In genomic region chr11:116445596-116446307, GRCm38 (mm10) we compare ENCODE assay signal across 8 mouse cellular contexts. TPM values are rescaled to one million over a fixed set of nuclear protein-coding genes. Genes with fewer than 3 reads are reported as not detected.
A peak's percentile ranks its signal among the peaks of the same experiment; 100 is the strongest.
DNase-seq lines count a peak whose midpoint lies in the region; ATAC-seq and TF ChIP-seq lines count a peak whose summit lies in the region.

No protein-coding gene starts in this region.

- peak overlapping the region; percentile 13; the same call in 1 of the 2 replicates for H3K4me2 ChIP-seq in hindbrain, embryonic 12.5 days (replicated peaks)
- H3K4me2 ChIP-seq in lung, postnatal 0 days (replicated peaks; ENCODE audit: low read depth, low read length), result no peak overlapping the region

- no peak overlapping the region for H3K27ac ChIP-seq in MEL (ENCODE audit: control insufficient read depth, low read depth, low read length)
- H3K27ac ChIP-seq in hindbrain, embryonic 12.5 days, result 0 out of 2 replicates have a peak overlapping the region, but pooled peaks have one; percentile 5
- no peak overlapping the region for H3K27ac ChIP-seq in lung, postnatal 0 days (ENCODE audit: low read length)

- no peaks in the 10 kb centered on the region for H3K4me1 ChIP-seq in MEL (ENCODE audit: control insufficient read depth in 1 of 2, insufficient read depth in 2 of 2, low read length in 2 of 2)
- H3K4me1 ChIP-seq in hindbrain, embryonic 12.5 days, result peaks cover 8% of the 10 kb centered on the region
- no peaks in the 10 kb centered on the region for H3K4me1 ChIP-seq in lung, postnatal 0 days (ENCODE audit: insufficient read depth, low read depth, low read length)

- H3K79me2 ChIP-seq in MEL (ENCODE audit: control insufficient read depth, insufficient read depth, low read length, poor library complexity), result no peaks in the 10 kb centered on the region

- no peak overlapping the region for H3K4me3 ChIP-seq in MEL (ENCODE audit: control insufficient read depth in 1 of 2, insufficient read depth in 1 of 2, low read depth in 2 of 2, low read length in 2 of 2)
- H3K4me3 ChIP-seq in hindbrain, embryonic 12.5 days, result no peak overlapping the region
- no peak overlapping the region for H3K4me3 ChIP-seq in lung, postnatal 0 days (ENCODE audit: low read depth, low read length)

- DNase-seq in MEL (ENCODE audit: low read depth, low spot score), result peak; percentile 93
- peak; percentile 94 for DNase-seq in cerebellum, adult 9-10 months
- peak; percentile 78 to 87 for DNase-seq in frontal cortex, postnatal 10 days (ENCODE audit: low spot score in 2 of 2)
- peak; percentile 97 to 98 for DNase-seq in layer of hippocampus, postnatal 10 days (ENCODE audit: low spot score in 2 of 2)
- peak; percentile 92 for DNase-seq in lung, postnatal 0 days (ENCODE audit: low spot score)
- DNase-seq in ovary, postnatal 36 days (ENCODE audit: low spot score), result peak; percentile 87
- peak; percentile 95 for DNase-seq in thymus, postnatal 14 days

- no peak; the same call in none of the 2 replicates for TF ChIP-seq RAD21 in MEL (IDR thresholded peaks at IDR 0.05; ENCODE audit: low read depth, low read length)

- peak; percentile 48 for ATAC-seq in hindbrain, embryonic 12.5 days (ENCODE audit: low FRiP score)
- peak; percentile 84 for ATAC-seq in lung, postnatal 0 days

- H3K9ac ChIP-seq in MEL (ENCODE audit: control insufficient read depth, low read depth, low read length, poor library complexity, severe bottlenecking), result no peak overlapping the region
- no peak overlapping the region for H3K9ac ChIP-seq in hindbrain, embryonic 12.5 days
- H3K9ac ChIP-seq in lung, postnatal 0 days (replicated peaks; ENCODE audit: low read depth), result no peak overlapping the region

- H3K36me3 ChIP-seq in MEL (ENCODE audit: control insufficient read depth in 1 of 2, insufficient read depth in 2 of 2, low read length in 2 of 2), result no peaks in the 10 kb centered on the region
- no peaks in the 10 kb centered on the region for H3K36me3 ChIP-seq in hindbrain, embryonic 12.5 days
- H3K36me3 ChIP-seq in lung, postnatal 0 days (ENCODE audit: insufficient read depth, low read length), result no peaks in the 10 kb centered on the region

- TF ChIP-seq POLR2A in MEL (IDR thresholded peaks at IDR 0.05; ENCODE audit: control insufficient read depth in 1 of 2, insufficient read depth in 1 of 2, low read depth in 1 of 2, low read length in 2 of 2, poor library complexity in 1 of 2), result no peak

- WGBS in hindbrain, embryonic 12.5 days, result 36% methylated on average over 15 of the region's 16 CpGs
- 26% methylated on average over 16 of the region's 16 CpGs for WGBS in lung, postnatal 0 days

- peak in 2 of 3 experiments; percentile 96 to 99 for TF ChIP-seq CTCF in MEL (IDR thresholded peaks at IDR 0.05 in 2 of 3, conservative IDR thresholded peaks at IDR 0.05 in 1 of 3; ENCODE audit: control insufficient read depth in 1 of 3, insufficient read depth in 1 of 3, low read depth in 2 of 3, low read length in 3 of 3, poor library complexity in 1 of 3, severe bottlenecking in 1 of 3)
- peak; percentile 99 for TF ChIP-seq CTCF in lung, postnatal 0 days (IDR thresholded peaks at IDR 0.05)

- no peak for TF ChIP-seq EP300 in MEL (IDR thresholded peaks at IDR 0.05; ENCODE audit: low read depth in 1 of 2, low read length in 2 of 2)
- no peak for TF ChIP-seq EP300 in lung, postnatal 0 days (IDR thresholded peaks at IDR 0.05)

- no peaks in the 10 kb centered on the region for H3K9me3 ChIP-seq in MEL (replicated peaks; ENCODE audit: insufficient read depth, low read length)
- no peaks in the 10 kb centered on the region for H3K9me3 ChIP-seq in hindbrain, embryonic 12.5 days (replicated peaks)
- no peaks in the 10 kb centered on the region for H3K9me3 ChIP-seq in lung, postnatal 0 days (ENCODE audit: low read length)

- H3K27me3 ChIP-seq in MEL (ENCODE audit: control insufficient read depth in 1 of 2, insufficient read depth in 2 of 2, low read length in 2 of 2), result no peaks in the 10 kb centered on the region
- H3K27me3 ChIP-seq in hindbrain, embryonic 12.5 days, result peaks cover 28% of the 10 kb centered on the region
- 0 out of 2 replicates have a peak, but pooled peaks cover 4% of the 10 kb centered on the region for H3K27me3 ChIP-seq in lung, postnatal 0 days (replicated peaks; ENCODE audit: insufficient read depth, low read length)

TF ChIP-seq in MEL, 35 proteins besides CTCF, POLR2A, EP300 and RAD21:
- TF ChIP-seq MAZ (IDR thresholded peaks at IDR 0.05; ENCODE audit: low read depth, low read length) (peak; percentile 66; the same call in 1 of the 2 replicates), CHD2 (IDR thresholded peaks at IDR 0.05; ENCODE audit: low read length) (no peak), NELFE (IDR thresholded peaks at IDR 0.05; ENCODE audit: low read depth, low read length) (no peak), MXI1 (IDR thresholded peaks at IDR 0.05; ENCODE audit: low read depth, low read length) (no peak; the same call in 1 of the 2 replicates), ZC3H11A (IDR thresholded peaks at IDR 0.05; ENCODE audit: low read depth, low read length) (peak; percentile 100), MYC (IDR thresholded peaks at IDR 0.05; ENCODE audit: low read depth, low read length) (peak; percentile 66), SIN3A (IDR thresholded peaks at IDR 0.05; ENCODE audit: low read length) (peak; percentile 70), ELF1 (IDR thresholded peaks at IDR 0.05; ENCODE audit: low read depth, low read length) (peak; percentile 65; the same call in 1 of the 2 replicates), TBP (IDR thresholded peaks at IDR 0.05; ENCODE audit: low read depth, low read length) (0 out of 2 replicates have a peak, but pooled peaks have one; percentile 28), SMC3 (IDR thresholded peaks at IDR 0.05; ENCODE audit: low read depth, low read length) (peak; percentile 100), POLR2AphosphoS2 (IDR thresholded peaks at IDR 0.05; ENCODE audit: low read length) (no peak), ZMIZ1 (IDR thresholded peaks at IDR 0.05; ENCODE audit: low read depth, low read length) (no peak)

RNA-seq across cellular contexts. Expression of gene Ubald2, which starts 11.9 kb away (rescaled TPM):
- total RNA-seq in MEL (2012; rRNA removed), result 56.8 and 66.2 TPM in 2 replicates
- 10 to 100 TPM in 1 of 2 experiments, not detected in 1; 77.7 TPM for polyA plus RNA-seq in MEL (2012; ENCODE audit: insufficient read depth in 1 of 2, insufficient read length in 2 of 2, low read depth in 1 of 2, low replicate concordance in 2 of 2, missing spikeins in 1 of 2)
- 46.6 and 50.6 TPM in 2 replicates for polyA plus RNA-seq in hindbrain, embryonic 12.5 days (2016; fragmentation: Nextera tagmentation; extraction: Ambion mirVana)
- 10 to 100 TPM; 35.7 to 46.1 TPM for total RNA-seq in layer of hippocampus, postnatal 10 days (2021)
- 50.4 and 56.6 TPM in 2 replicates for polyA plus RNA-seq in lung, postnatal 0 days (2015; fragmentation: Nextera tagmentation; extraction: Ambion mirVana)

RNA-seq across cellular contexts. Expression of gene Qrich2, which starts 20.3 kb away (rescaled TPM):
- not detected in 2 replicates for total RNA-seq in MEL (2012; rRNA removed)
- under 1 TPM in 1 of 2 experiments, not detected in 1; 0.11 TPM for polyA plus RNA-seq in MEL (2012; ENCODE audit: insufficient read depth in 1 of 2, insufficient read length in 2 of 2, low read depth in 1 of 2, low replicate concordance in 2 of 2, missing spikeins in 1 of 2)
- 0.18 and 0.39 TPM in 2 replicates for polyA plus RNA-seq in hindbrain, embryonic 12.5 days (2016; fragmentation: Nextera tagmentation; extraction: Ambion mirVana)
- total RNA-seq in layer of hippocampus, postnatal 10 days (2021), result under 1 TPM in 1 of 2 experiments, not detected in 1; 0.18 TPM
- 0.05 and 0.06 TPM in 2 replicates for polyA plus RNA-seq in lung, postnatal 0 days (2015; fragmentation: Nextera tagmentation; extraction: Ambion mirVana)

RNA-seq across cellular contexts. Expression of gene Rnf157, which starts 32.9 kb away (rescaled TPM):
- 4.6 and 7.5 TPM in 2 replicates for total RNA-seq in MEL (2012; rRNA removed)
- 10 to 100 TPM in 1 of 2 experiments, not detected in 1; 10.9 TPM for polyA plus RNA-seq in MEL (2012; ENCODE audit: insufficient read depth in 1 of 2, insufficient read length in 2 of 2, low read depth in 1 of 2, low replicate concordance in 2 of 2, missing spikeins in 1 of 2)
- 44.8 and 47.2 TPM in 2 replicates for polyA plus RNA-seq in hindbrain, embryonic 12.5 days (2016; fragmentation: Nextera tagmentation; extraction: Ambion mirVana)
- 100 to 1,000 TPM; 184 to 186 TPM for total RNA-seq in layer of hippocampus, postnatal 10 days (2021)
- 1.4 and 1.8 TPM in 2 replicates for polyA plus RNA-seq in lung, postnatal 0 days (2015; fragmentation: Nextera tagmentation; extraction: Ambion mirVana)

RNA-seq across cellular contexts. Expression of gene Prpsap1, which starts 48.2 kb away (rescaled TPM):
- total RNA-seq in MEL (2012; rRNA removed), result 142 and 155 TPM in 2 replicates
- 100 to 1,000 TPM in 1 of 2 experiments, not detected in 1; 112 TPM for polyA plus RNA-seq in MEL (2012; ENCODE audit: insufficient read depth in 1 of 2, insufficient read length in 2 of 2, low read depth in 1 of 2, low replicate concordance in 2 of 2, missing spikeins in 1 of 2)
- 164 and 179 TPM in 2 replicates for polyA plus RNA-seq in hindbrain, embryonic 12.5 days (2016; fragmentation: Nextera tagmentation; extraction: Ambion mirVana)
- total RNA-seq in layer of hippocampus, postnatal 10 days (2021), result 10 to 100 TPM; 89.8 to 90.7 TPM
- 89.5 and 97.7 TPM in 2 replicates for polyA plus RNA-seq in lung, postnatal 0 days (2015; fragmentation: Nextera tagmentation; extraction: Ambion mirVana)
